Mouse (Mus musculus) B cell, adult 2 months (primary cell): ENCODE measurements around the gene Gnptg.

Experiments used
- DNase-seq, 2 experiments: peaks; one replicate each; pipeline ENCODE4 v3.0.0; 2022

Gnptg gene

DNA sequence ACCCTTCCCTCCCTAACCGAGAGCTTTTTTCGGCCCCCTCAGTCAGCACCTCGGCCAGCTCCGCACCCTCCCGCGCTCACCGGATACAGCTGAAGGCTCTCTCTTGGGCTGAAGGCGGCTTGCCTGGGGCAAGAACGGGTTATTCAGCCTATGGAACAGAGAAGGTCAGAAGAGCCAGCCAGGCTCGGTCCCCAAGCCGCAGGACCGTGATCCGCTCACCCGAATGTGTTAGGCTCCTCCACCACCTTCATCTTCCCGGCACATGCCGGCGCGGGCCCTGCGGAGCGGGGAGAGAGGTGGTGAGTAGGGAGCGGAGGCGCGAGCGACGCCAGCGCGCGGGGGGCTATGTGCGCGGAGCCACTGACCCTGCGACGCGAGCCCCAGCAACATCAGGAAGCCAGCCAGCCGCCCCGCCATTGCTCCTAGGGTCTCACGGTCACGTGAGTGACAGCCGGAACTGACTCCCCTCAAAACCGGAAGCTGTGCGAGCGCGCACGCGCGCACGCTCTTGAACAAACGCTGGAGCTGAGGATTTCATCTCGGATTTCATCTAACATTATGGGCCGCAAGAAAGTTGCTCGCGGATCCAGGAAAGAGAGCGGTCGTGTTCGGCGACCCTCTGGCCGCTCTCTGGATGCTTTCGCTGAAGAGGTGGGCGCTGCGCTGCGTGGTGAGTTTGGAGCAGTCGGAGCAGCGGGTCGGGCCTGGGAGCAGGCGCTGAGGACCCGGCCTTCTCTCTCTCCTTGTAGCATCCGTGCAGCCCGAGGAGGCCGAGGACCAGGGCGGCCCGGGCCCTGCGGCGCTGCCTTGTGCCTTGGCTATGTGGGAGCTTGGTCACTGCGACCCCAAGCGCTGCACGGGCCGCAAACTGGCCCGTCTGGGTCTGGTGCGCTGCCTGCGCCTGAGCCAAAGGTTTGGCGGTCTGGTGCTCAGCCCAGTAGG is at the start of gene Gnptg, which contains the start of gene Tsr3:
Gene Gnptg (minus strand): TSS at position 430 of the 942 bp plus-strand sequence.
Gene Tsr3 (plus strand): TSS at position 476 of the 942 bp plus-strand sequence.
- peak; percentile 85 to 88 for DNase-seq

DNA sequence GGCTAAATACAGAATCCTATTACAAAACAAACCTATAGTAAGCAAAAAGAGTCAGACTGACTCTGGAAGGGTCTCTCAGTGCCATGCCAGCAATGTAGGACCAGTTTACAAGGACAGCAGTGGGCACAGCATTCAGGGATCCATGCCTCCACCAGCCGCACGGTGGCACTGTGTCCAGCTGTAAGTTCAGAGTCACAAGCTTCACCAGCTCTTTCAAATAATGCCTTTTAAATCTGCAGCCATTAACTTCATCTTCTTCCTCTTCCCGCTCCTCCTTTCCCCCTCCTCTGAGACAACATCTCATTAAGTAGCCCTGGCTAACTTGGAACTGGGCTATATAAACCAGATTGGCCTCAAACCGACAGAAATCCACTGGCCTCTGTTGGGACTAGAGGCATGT is 48.9 kb upstream of the Gnptg start:
- DNase-seq = peak; percentile 58 to 61

DNA sequence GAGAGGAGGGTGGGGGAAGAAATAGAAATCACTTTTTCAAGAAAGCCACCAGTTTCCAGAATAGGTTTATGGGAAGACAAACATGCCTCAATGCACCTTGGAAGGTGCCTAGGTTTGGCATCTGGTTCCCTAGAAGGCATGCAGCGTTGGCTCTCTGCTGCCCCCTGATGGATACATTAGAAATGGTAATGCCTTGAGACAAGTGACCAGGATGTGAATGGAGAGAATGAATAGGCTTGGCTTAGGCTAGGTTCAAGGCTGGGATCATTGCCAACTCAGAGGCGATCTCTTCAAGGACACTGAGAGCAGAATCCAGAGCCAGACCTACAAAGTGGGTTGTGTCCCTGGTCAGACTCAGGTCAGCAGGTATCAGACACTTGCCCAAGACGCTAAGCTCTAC is 45.1 kb upstream of the Gnptg start:
- DNase-seq = peak; percentile 83 to 84

DNA sequence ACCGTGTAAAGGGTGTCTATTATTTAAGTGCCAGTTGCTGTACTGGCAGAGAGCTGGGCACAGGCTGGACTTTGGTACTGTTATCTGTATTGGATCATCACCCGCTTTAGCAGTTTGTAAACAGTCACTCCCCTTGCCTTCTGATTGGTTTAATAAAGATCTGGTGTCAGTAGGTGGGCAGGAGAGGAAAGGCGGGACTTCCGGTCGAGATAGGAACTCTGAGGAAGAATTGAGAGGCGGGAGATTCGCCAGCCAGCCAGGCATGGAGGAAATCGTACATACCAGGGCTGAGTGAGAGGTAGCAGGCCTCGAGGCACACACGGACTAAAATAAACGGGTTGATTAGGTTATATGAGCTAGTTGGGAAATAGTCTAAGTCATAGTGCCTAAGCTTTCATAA is 42.2 kb upstream of the Gnptg start:
- peak; percentile 48 to 54 for DNase-seq

DNA sequence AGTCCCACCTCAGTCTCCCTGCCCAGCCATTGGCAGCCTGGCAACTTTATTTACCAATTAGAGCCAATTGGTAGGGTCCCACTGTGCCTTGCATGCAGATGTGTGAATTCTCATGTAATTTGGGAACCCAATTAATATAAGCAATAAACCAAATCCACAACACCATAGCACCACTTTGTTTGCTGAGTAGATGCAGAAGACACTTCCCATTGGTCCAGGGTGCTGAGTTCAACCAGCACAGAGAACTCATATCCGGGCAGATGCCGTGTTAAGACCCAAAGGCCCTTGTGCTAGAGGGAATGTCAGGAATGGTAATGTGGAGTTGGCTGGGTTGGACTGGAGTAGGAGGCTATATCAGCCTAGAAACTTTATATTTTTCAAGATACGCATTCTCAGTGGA is 35.9 kb upstream of the Gnptg start:
- DNase-seq = no peak

DNA sequence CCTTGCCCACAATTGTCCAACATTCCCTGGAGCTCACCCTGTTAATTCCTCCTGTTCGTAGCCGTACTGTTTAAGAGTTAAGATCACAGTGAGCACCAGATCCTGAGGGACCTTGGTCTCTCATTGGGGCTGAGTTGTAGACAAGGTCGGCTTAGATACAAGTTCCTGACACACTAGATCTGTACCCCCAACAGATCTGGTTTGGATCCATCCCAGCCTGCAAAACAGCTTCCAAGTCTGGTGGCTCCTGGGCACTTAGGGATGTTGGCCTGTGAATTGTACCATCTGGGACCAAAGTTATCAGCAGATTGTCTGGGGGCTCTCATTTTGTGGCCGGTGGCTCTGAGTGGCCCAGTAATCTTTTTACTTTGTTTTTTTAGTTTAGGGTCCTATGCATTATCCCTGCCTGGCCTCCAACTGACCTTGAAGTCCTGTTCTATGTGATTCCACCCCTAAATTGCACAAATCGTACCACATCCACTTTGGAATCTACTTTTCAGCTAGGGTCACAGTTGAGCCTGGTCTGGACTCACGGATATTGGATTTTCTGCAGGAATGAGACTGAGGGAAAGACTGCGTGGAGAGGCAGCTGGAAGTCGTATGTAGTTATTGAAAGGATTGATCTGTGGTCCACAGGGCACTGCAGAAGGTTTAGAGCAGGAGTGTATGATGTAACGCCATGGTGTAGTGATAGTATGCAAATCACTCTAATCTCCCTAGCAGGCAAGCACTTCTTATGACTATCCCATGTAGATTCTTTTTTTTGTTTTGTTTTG is 34.8 kb upstream of the Gnptg start, which contains the start of gene Ube2i:
Gene Ube2i (minus strand): TSS at position 52 of the 776 bp plus-strand sequence.
- DNase-seq = no peak

DNA sequence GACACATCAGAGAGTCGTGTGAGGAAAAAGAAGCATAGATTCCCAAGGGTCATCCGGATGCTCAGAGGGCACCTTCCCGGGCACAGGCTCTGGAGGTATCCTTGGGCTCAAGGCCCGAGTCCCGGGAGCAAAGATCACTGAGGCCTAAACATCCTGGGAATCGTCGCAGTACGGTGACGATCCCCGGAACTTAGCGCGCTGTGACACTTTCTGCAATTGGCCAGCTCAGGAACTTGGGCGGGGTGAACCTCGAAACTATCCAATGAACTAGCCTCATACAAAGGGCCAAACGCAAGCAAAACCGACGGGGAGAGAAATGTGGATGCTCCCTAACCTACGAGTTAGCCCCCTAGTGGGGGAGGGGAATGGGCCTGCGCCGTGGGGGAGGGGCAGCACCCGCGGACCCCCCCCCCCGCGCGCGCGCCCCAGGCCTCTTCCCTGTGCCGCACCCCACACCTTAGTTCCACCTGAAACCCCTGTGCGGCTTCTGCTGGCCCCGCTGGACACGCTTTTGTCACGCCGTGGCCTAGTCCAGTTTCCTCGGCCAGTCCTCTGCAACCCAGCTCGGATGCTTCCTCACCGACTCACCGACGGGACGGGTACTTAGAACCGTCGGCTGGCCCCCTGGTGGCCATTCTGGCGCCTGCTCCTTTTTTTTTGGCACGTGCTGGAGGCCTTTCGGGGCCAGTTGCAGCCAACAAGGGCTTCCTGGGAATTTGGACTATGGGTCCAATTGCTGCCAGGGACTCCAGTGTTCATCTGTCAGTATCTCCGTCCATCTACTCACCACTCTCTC is 34.0 kb upstream of the Gnptg start:
- DNase-seq = peak; percentile 96

DNA sequence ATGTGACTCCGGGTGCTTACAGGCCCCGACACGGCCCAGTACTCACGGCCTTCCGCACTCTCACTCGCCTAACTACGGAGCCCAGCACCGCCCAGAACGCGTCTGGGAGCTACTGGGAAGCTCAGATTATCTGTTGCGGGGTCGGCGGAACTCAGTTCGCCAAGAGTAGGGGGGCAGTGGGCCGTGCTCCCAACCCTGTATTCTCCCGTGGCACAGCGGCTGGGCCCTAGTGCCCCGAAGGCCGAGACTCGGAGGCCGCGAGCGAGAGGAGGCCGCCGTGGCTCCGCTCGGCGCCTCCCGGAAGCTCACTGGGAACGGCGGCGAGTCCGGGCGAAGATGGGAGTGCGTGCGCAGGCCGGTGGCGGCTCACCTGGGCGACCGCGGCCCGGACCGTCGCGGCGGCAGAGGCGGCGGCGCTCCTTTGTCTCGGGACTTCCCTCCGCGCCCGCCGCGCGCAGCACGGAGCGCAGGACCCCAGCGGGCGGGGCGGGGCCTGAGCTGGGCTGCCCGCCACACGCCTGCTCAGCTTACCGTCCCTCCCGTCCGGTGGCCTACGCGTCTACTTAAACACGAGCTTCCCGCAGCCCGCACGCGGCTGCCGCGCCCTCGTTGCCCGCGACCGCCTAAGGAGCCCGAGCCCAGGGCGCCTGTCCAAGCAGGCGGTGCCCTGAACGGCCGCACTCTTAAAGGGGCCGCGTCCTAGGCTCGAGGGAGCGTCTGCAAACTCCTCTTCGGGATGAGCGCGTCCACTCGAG is 33.2 kb upstream of the Gnptg start:
- DNase-seq = peak; percentile 90 to 92

DNA sequence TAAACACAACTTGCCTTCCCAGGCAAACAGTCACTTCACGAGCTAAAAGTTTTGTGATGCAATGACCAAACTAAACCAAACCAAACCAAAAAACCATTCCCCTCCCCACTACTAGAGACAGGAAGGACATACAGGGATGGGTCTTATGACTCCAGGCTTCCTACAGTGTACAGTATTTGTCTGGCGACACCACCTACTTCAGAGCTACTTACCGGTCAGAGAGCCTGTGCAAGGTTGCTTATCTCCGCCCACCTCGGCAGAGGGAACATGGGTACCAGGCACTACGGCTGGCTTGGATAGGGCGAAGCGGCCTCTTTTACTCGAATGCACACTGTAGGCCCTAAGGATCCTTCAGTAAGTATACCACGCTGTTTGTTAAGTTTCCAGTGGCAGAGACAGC is 32.4 kb upstream of the Gnptg start:
- DNase-seq = no peak

DNA sequence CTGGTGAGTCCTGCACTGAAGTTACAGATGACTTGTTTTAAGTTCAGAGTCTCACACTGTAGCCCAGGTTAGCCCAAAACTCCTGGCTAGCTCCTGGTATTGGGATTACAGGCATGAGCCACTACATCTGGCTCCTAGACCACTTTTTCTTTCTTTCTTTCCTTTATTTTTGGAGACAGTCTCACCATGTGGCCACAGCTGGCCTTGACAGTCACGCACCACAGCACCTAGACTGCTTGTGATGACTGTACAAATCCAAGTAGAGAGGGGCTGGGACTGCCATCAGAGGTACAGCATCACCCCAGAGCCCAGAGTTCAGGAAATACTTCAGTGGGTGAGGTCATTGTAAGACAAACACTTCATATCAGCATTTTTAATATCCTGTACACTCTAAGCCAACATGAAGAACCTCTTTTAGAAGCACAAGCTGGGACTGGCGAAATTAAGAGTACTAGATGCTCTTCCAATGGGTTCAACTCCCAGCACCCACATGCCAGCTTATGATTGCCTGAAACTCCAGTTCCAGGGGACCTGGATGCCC is 30.9 kb upstream of the Gnptg start:
- no peak for DNase-seq

DNA sequence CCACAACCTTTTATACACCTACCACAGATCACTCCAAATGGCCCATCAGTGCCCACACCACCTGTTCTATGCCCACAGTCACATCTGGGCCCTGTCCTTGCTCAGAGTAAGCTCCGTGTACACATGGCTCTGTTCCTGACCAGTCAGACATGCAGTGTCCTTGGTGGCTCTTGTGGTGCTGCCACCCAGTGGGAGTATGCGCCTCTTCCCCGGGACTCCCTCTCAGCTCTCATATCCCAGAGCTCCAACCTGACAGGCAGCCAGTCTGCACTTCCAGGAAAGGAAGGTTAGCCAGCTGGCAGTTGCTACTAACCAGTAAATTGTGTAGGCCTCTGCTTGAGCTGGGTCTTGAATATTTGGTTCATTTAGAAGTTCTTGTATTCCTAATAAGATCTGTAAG is 24.5 kb upstream of the Gnptg start:
- DNase-seq = no peak

DNA sequence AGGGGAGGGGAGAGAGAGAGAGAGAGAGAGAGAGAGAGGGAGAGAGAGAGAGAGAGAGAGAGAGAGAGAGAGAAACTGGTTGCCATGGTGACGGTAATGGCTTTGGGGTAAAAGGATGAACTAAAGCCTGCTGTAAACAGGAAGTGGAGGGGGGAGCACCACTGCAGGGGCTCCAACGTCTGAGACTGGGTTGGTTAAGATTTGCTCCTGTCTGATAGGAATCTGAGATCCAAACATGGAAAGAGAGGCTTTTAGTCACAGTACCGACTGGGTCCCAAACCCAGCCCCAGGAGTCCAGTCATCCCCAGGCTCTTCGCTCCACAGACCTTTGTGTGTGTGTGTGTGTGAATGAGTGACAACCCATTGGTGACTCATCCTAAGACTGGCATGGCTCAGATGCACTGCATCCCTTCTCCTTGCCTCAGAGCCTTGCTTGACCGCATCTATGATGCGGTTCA is 17.9 kb upstream of the Gnptg start:
- peak in 1 of 2 experiments; percentile 35 for DNase-seq

DNA sequence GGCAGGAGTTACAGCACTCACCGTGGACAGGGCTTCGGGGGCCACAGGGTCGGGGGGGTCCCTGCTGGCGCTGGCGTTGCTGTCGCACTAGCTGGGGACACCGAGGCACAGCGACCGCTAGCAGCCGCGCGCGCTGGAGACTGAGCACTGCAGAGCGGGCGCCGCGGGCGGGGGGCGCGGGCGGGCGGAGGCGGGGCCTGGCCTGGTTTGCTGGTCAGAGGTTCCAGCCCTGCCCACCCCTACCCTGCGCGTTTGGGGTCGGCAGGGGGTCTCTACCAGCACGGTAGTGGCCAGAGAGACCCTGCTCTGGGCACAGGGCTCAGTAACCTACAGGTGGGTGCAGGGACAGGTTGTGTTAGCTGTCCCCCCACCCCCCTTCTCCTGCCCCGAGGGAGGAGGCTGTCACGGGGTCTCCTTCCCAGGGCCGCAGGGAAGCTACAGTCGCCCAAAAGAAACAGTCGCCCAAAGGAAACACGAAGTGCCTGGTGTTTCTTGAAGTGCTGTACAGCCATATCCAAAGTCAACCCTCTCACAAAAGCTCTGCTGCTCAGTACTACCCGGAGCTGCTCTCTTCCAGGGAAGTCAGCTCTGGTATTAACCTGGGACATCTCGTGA is 16.3 kb upstream of the Gnptg start, which contains the start of gene Baiap3:
Gene Baiap3 (minus strand): TSS at position 225 of the 615 bp plus-strand sequence.
- no peak for DNase-seq

DNA sequence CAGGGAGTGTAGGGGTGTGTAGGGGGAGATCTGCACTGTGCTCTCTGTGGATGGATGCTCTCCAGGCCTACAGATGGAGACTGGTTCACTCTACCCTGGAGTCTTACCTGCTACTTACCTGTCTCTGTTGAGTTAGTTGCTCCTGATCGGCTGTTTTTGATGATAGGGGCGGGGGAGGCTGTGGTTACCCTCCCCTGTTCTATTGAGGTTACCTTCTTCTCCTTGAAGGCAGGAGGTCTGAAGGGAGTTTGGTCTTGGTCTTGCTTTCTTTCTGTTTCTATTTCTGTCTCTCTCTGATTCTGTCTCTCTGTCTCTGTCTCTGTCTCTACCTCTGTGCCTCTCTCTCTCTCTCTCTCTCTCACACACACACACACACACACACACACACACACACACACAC is 15.2 kb upstream of the Gnptg start:
- DNase-seq = no peak

DNA sequence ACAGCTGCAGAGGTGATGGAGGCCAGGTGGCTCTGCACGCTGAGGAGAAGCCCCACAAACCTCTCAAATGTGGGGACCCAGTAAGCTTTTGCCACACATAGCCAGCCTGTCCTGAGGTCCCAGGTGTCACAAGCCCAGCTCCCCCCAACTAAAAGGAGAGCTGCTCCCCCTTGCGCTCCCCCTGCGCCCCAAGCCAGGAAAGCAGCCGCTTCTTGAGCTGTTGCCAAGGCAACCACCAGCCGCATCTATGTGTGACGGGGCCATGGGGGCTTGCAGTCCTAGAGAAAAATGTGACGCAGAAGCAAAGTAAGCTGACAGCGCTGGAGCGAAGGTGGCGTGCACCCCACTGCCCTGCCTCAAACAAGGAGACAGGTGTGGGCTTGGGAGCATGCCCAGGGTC is 13.8 kb upstream of the Gnptg start:
- no peak for DNase-seq

DNA sequence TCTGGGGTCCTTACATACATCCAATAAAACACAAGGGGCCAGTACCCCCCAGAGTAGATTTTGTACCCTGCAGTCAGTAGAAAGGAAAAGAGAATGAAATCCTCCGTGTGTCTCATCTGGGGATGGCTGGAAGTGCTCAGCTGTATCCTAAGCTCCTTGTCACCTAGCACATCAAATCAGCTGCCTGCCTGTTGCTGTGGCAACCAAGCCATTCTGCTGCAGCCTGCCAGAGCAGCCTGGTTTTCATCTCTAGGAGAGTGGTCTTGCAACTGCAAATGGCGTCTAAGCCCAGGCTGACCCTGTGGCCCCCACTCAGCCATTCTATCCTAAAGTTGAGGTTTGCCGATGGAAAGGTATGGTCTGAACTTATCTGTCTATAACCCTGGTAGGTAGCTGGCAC is 12.7 kb upstream of the Gnptg start:
- DNase-seq = no peak

DNA sequence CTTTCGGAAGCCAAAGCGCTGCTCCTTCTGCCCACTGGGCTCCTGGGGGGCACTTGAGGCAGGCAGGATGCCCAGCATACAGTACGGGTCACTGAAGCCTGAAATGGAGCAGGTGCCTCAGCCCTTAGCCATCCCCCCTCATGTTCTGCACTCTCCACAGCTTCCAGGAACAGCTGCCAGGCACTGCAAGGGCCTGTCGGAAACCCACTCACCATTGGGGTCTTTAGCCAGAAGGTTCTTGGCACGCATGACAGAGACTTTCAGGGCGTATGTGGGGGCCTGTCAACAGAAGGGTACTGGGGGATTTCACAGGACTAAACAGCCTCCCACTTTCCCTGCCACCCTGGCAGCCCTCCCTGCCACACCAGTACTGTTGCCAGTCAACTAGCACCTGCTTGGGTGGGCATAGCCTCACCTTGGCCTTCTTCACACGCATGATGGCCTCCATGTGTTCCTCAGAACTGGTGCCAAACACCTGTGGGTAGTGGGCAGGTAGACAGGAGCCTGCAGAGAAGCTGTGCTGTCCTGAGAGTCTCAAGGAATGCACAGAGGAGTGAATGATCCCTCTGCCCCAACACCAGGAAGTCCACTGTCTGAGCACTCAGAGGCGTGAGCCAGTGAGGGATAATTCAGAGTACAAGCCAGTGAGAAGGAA is 10.4 kb upstream of the Gnptg start:
- no peak for DNase-seq

DNA sequence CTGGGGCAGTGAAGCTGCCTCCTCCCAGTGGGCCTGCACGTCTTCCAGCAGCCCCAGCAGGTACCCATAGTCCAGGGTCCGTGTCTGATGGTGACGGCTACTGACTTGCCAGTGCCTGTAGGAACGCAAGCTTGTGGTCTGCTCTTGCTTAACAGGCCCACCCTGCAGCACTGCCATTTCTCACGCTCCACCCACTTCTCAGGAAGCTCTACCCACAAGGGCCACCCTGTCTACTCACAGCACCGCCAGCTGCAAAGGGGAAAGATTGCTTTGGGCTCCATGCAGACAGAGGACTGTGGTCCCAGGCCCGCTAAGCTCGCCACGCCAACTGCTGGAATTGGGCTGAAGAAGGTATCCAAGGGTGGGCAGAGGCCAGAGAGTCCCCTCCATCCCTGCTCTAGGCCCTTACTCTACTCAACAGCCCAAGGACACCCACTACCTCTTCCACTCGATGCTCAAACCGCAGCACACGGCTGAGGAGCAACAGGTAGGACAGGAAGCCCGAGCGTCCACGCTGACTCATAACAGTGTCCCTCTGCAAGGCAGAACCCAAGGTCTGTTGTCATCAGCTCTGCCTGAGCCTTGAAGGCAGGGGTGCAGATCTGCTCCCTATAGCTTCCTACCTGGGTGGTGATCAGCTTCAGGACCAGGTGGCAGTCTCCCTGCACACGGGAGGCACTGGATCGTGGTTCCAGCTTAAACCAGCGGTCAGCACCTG is 8.3 kb upstream of the Gnptg start:
- no peak for DNase-seq

DNA sequence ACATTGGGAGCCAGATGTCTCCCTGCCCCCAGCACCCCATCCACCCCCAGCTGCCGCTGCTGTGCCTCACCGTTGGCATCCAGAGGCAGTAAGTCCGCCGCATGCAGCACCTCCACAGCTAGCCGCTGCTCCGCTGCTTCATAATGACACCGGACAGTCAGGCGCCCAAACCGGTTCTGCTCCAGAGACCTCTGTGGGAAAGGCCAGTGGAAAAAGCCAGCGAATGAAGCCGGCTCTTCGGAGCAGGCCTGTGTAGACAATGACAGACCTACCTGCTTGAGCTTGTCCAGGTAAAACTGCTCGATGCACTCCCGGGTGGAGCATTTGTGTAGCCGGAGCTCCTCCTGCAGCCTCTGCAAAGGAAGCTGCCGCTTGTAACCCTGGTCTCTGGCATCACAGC is 4.3 kb upstream of the Gnptg start:
- no peak for DNase-seq
